Mouse (Mus musculus) adrenal gland, postnatal 10 days (tissue): Measurements from ENCODE around the gene Ajuba. TPM values are rescaled to one million over a fixed set of nuclear protein-coding genes. Genes with fewer than 3 reads are reported as not detected.
"Not testable (repeated sequence)": the region's sequence is repeated elsewhere in the genome, so short reads cannot be mapped to it uniquely, and the experiment has no call there.

Experiments used
- DNase-seq: peaks from one replicate; pipeline ENCODE4 v3.0.0; 2021; ENCODE audit warnings: mixed read lengths
- long read RNA-seq, 2 experiments: library from polyadenylated mRNA; stranded (forward); transcript quantifications; one replicate each; pipeline ENCODE4 v2.0.0; 2021
- total RNA-seq, 2 experiments: library from RNA; stranded (reverse); gene quantifications; 2 replicates each; pipeline ENCODE4 v1.2.3; 2021

Gene Ajuba
- 10 to 100 TPM; 18.9 to 20.7 TPM for total RNA-seq
- long read RNA-seq, experiment 1, transcript Ajuba-201 (8 exons, 3,397 nt), result major isoform, 23 of 29 reads
- long read RNA-seq, experiment 1, partial matches to known transcripts, result 1 of 29 reads
- long read RNA-seq, experiment 1, other reads (novel, unspliced or antisense), result 4 of 29 reads
- long read RNA-seq, experiment 2, transcript Ajuba-201 (8 exons, 3,397 nt), result major isoform, 16 of 17 reads
- long read RNA-seq, experiment 2, partial matches to known transcripts, result 0 of 17 reads
- long read RNA-seq, experiment 2, other reads (novel, unspliced or antisense), result 1 of 17 reads

GRCm38 (mm10) chr14:54577089-54577982 is at the start of gene Ajuba:
Ajuba (minus strand) TSS chr14:54577558.
- DNase-seq, result peak; percentile 93

GRCm38 (mm10) chr14:54624976-54625375 is 47.6 kb upstream of the Ajuba start:
- DNase-seq, result no peak

GRCm38 (mm10) chr14:54623334-54623733 is 46.0 kb upstream of the Ajuba start:
- DNase-seq, result no peak

GRCm38 (mm10) chr14:54621133-54621532 is 43.8 kb upstream of the Ajuba start, which contains the start of gene Psmb11:
Psmb11 (plus strand) TSS chr14:54621433.
- no peak for DNase-seq

GRCm38 (mm10) chr14:54617897-54618365 is 40.6 kb upstream of the Ajuba start, which contains the start of gene Psmb5:
Psmb5 (minus strand) TSS chr14:54618022.
- peak; percentile 87 for DNase-seq

GRCm38 (mm10) chr14:54617152-54617896 is 40.0 kb upstream of the Ajuba start:
- DNase-seq, result no peak

- DNase-seq, result no peak
Measured at GRCm38 (mm10) chr14:54616226-54616825, 39.0 kb upstream of the Ajuba start.

DNA sequence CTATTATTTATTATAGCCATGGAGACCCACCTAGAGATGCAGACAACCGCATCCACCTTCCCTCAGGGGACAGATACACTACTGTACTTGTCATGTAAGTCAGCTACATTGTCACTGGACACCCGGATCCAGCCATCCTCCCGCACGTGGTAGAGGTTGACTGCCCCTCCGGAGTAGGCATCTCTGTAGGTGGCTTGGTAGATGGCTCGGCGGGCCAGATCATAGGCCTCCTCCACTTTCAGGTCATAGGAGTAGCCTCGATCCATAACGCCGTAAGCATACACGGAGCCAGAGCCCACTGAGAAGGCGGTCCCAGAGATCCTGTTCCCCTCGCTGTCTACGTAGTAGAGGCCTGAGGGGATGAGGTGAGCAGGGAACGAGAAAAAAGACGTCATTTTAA is 36.8 kb upstream of the Ajuba start:
- not testable (repeated sequence) for DNase-seq

DNA sequence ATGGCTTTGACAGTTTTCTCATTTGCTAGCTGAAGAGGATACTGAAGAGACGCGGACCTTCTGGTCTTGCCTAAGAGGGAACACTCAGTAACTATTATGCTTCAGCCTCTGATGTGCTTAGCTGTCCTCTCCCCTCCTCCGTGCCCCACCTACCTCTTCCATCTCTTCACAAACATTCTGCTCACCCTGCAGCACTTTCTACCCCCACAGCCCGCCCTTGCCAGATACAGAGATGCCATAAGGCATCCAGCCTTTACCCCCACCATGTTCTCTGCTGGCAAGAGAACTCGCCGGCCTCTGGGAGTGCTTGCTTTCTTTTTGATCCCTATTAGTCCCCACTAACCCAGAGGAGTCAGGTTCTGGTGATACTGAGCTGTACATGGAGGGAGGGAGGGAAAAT is 33.3 kb upstream of the Ajuba start:
- no peak for DNase-seq

DNA sequence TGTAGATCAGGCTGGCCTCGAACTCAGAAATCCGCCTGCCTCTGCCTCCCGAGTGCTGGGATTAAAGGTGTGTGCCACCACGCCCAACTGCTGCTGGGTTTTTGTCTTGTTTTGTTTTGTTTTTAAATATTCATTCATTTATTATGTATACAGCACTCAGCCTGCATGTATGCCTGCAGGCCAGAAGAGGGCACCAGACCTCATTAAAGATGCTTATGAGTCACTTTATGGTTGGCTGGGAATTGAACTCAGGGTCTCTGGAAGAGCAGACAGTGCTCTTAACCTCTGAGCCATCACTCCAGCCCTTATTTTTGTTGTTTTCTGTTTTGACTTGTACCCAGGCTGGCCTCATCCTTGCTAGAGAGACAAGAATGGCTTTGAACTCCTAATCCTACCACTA is 32.6 kb upstream of the Ajuba start:
- DNase-seq, result peak; percentile 48

DNA sequence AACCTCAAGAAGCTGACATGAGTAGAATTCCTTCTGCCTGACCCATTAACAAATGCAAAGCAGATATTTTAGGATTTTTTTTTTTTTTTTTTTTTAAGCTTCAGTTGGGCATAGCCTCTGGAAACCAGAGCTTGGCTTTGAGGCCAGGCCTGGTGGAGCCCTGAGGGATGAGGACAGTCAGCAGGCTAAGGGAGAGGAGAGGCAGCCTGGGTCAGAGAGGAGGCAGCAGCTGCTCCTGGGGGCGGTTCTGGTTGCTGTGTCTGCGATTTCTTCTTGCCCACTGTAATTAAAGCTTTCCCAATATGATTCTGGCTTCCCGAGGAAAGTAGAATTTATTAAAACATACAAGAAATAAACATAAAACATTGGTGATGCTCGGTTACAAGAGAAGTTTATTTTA is 31.9 kb upstream of the Ajuba start:
- no peak for DNase-seq

GRCm38 (mm10) chr14:54607226-54607625 is 29.9 kb upstream of the Ajuba start:
- no peak for DNase-seq

GRCm38 (mm10) chr14:54605752-54606321 is 28.5 kb upstream of the Ajuba start, which contains the start of gene 4931414P19Rik:
4931414P19Rik (minus strand) TSS chr14:54605993.
- DNase-seq, result peak; percentile 91

DNA sequence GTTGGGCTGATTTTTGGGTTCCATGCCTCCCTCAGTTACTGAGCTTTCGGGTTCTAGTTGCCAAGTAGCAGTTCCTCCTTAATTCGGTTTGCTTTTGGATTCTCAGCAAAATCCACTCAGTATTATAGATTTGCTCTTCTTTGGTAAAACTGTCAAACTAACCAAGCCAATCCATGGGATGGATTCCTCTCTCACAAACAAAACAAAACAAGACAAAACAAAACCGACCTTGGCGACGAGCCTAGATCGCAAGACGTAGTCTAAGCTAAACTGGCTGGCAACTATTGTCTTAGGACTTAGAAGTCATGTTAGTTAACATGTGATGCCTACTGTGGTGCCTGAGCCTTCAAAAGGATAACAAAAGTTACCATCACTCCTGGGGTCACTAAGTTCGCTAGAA is 26.3 kb upstream of the Ajuba start:
- DNase-seq, result no peak

GRCm38 (mm10) chr14:54603038-54603654 is 25.8 kb upstream of the Ajuba start:
- peak; percentile 97 for DNase-seq

GRCm38 (mm10) chr14:54602613-54603012 is 25.3 kb upstream of the Ajuba start:
- peak; percentile 40 for DNase-seq

DNA sequence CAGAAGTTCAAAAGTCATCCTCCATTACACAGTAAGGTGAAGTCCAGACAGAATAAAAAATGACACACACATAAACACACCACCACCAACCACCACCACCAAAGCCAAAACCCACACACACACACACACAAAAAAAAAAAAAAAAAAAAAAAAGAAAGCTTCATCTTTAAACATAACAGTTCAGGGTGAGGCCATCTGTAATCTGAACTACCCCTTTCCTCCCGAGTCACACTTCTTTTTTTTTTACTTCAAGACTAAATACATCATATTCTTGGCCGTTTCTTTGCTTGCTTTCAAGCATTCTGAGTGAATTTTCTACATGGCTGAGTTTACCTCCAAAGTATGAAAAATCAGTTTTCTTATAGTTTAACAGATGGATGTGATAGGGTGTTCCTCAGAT is 24.2 kb upstream of the Ajuba start:
- no peak for DNase-seq

DNA sequence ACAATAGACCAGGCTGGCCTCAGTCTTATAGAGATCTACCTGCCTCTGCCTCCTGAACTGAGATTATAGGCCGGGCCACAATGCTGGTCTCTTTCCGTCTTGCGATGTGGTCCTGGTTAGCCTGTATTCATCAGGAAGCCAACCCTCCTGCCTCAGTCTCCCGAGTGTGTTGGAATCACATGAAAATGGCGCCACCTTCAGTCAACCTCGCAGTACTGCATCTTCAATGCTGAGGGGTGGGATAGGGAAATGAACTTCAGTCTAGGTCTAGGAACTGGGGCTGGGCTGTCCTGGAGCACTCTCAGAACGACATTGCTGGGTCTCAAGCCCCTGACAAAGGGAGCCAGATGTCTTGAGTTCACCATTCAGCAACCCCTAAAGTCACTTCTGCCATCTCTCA is 19.7 kb upstream of the Ajuba start:
- no peak for DNase-seq

- no peak for DNase-seq
Measured at GRCm38 (mm10) chr14:54594631-54595414, 17.5 kb upstream of the Ajuba start.

DNA sequence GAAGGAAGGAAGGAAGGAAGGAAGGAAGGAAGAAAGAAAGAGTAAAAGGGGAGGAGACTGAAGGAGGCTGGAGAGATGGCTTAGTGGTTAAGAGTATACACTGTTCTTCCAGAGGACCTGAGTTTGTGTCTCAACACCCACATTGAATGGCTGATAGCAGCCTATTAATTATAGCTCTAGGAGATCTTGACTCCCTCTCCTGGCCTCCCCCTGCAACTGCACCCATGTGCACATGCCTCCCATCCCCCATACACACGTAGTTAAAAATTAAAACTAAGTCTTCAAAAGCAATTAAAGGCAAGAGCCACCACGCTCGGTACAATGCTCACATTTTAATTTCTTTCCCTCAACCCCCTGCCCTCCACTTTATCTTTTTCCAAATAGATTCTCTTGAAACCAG is 16.7 kb upstream of the Ajuba start:
- DNase-seq, result no peak
